Mouse (Mus musculus): ENCODE data around the gene Gadd45gip1.

DNA sequence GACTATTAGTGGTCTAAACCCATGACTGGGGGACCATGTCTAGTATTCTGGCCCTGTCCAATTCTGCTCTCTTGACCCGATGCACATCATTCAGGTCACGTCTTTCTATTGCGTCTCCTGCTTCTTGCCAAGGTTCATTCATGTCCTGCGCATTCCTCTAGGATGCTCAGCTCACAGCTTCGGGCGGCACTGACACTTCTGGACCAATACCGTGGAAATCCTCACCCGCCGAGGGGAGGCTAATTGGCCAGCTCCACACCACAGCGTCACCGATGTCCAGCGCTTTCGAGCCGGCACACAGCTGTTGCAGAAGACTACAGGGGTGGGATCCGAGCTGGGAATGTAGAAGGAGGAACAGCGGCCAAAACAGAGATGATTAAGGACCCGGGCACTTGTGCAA is 15.2 kb upstream of the Gadd45gip1 start:
- TF ChIP-seq CTCF (IDR thresholded peaks at IDR 0.05; ENCODE audit: borderline replicate concordance, control insufficient read depth, extremely low read depth, insufficient read depth, low read length, poor library complexity) (no peak), POLR2A (IDR thresholded peaks at IDR 0.05; ENCODE audit: control insufficient read depth, extremely low read depth, insufficient read depth, low read length, poor library complexity) (no peak)

Measured in thymus, adult 2 months (tissue).